Mouse (Mus musculus): ENCODE measurements around the gene Mark1. TPM values are rescaled to one million over a fixed set of nuclear protein-coding genes. Genes with fewer than 3 reads are reported as not detected.

Mark1 gene
- polyA plus RNA-seq, 1 experiment from 2014 or later, result 1.6 TPM

- no peak for TF ChIP-seq CTCF (IDR thresholded peaks at IDR 0.05; ENCODE audit: low read depth)
- no peak overlapping the region for H3K4me3 ChIP-seq (ENCODE audit: low read depth, low read length)
- H3K4me2 ChIP-seq (replicated peaks; ENCODE audit: low read depth), result no peak overlapping the region
- ATAC-seq, result no peak
- H3K27me3 ChIP-seq (replicated peaks; ENCODE audit: control insufficient read depth, insufficient read depth, low read length), result no peaks in the 10 kb centered on the region
- no peak overlapping the region for H3K27ac ChIP-seq (ENCODE audit: low read depth, low read length)
- H3K4me1 ChIP-seq (replicated peaks; ENCODE audit: control insufficient read depth, insufficient read depth, low read length), result no peaks in the 10 kb centered on the region
- no peaks in the 10 kb centered on the region for H3K36me3 ChIP-seq (ENCODE audit: control insufficient read depth, insufficient read depth)
- H3K9ac ChIP-seq (ENCODE audit: low read depth, low read length), result no peak overlapping the region
- WGBS, result 85% methylated on average over 11 of the region's 11 CpGs
- no peaks in the 10 kb centered on the region for H3K9me3 ChIP-seq (ENCODE audit: control insufficient read depth)
Measured at GRCm38 (mm10) chr1:184951057-184951456, 48.3 kb downstream of the Mark1 start.

GRCm38 (mm10) chr1:184938106-184938505 lies 61.3 kb downstream of the Mark1 start:
- Histone ChIP-seq H3K4me1 (replicated peaks; ENCODE audit: control insufficient read depth, insufficient read depth, low read length) (no peaks in the 10 kb centered on the region), H3K4me2 (replicated peaks; ENCODE audit: low read depth) (no peak overlapping the region), H3K9ac (ENCODE audit: low read depth, low read length) (no peak overlapping the region), H3K9me3 (ENCODE audit: control insufficient read depth) (no peaks in the 10 kb centered on the region), H3K4me3 (ENCODE audit: low read depth, low read length) (no peak overlapping the region), H3K36me3 (ENCODE audit: control insufficient read depth, insufficient read depth) (no peaks in the 10 kb centered on the region), H3K27ac (ENCODE audit: low read depth, low read length) (no peak overlapping the region; the same call in 1 of the 2 replicates), H3K27me3 (replicated peaks; ENCODE audit: control insufficient read depth, insufficient read depth, low read length) (no peaks in the 10 kb centered on the region)
- 72% methylated on average over 4 of the region's 4 CpGs for WGBS
- TF ChIP-seq CTCF (IDR thresholded peaks at IDR 0.05; ENCODE audit: low read depth), result no peak
- no peak for ATAC-seq

- no peak for TF ChIP-seq CTCF (IDR thresholded peaks at IDR 0.05; ENCODE audit: low read depth)
- Histone ChIP-seq H3K27me3 (replicated peaks; ENCODE audit: control insufficient read depth, insufficient read depth, low read length) (no peaks in the 10 kb centered on the region), H3K4me1 (replicated peaks; ENCODE audit: control insufficient read depth, insufficient read depth, low read length) (no peaks in the 10 kb centered on the region), H3K27ac (ENCODE audit: low read depth, low read length) (no peak overlapping the region), H3K4me2 (replicated peaks; ENCODE audit: low read depth) (no peak overlapping the region), H3K9ac (ENCODE audit: low read depth, low read length) (no peak overlapping the region), H3K4me3 (ENCODE audit: low read depth, low read length) (no peak overlapping the region), H3K36me3 (ENCODE audit: control insufficient read depth, insufficient read depth) (no peaks in the 10 kb centered on the region), H3K9me3 (ENCODE audit: control insufficient read depth) (no peaks in the 10 kb centered on the region)
- no peak for ATAC-seq
- 57% methylated on average over 5 of the region's 5 CpGs for WGBS
Measured at GRCm38 (mm10) chr1:184935980-184936379, 63.4 kb downstream of the Mark1 start.

GRCm38 (mm10) chr1:184935490-184935889 lies 63.9 kb downstream of the Mark1 start:
- H3K4me2 ChIP-seq (replicated peaks; ENCODE audit: low read depth), result no peak overlapping the region
- no peak for TF ChIP-seq CTCF (IDR thresholded peaks at IDR 0.05; ENCODE audit: low read depth)
- H3K36me3 ChIP-seq (ENCODE audit: control insufficient read depth, insufficient read depth), result no peaks in the 10 kb centered on the region
- WGBS, result 39% methylated on average over 6 of the region's 6 CpGs
- H3K9ac ChIP-seq (ENCODE audit: low read depth, low read length), result no peak overlapping the region; the same call in 1 of the 2 replicates
- H3K4me1 ChIP-seq (replicated peaks; ENCODE audit: control insufficient read depth, insufficient read depth, low read length), result no peaks in the 10 kb centered on the region
- no peaks in the 10 kb centered on the region for H3K27me3 ChIP-seq (replicated peaks; ENCODE audit: control insufficient read depth, insufficient read depth, low read length)
- no peak overlapping the region for H3K27ac ChIP-seq (ENCODE audit: low read depth, low read length)
- no peak for ATAC-seq
- no peaks in the 10 kb centered on the region for H3K9me3 ChIP-seq (ENCODE audit: control insufficient read depth)
- no peak overlapping the region for H3K4me3 ChIP-seq (ENCODE audit: low read depth, low read length)

- H3K27ac ChIP-seq (ENCODE audit: low read depth, low read length), result no peak overlapping the region
- H3K4me1 ChIP-seq (replicated peaks; ENCODE audit: control insufficient read depth, insufficient read depth, low read length), result no peaks in the 10 kb centered on the region
- no peak for TF ChIP-seq CTCF (IDR thresholded peaks at IDR 0.05; ENCODE audit: low read depth)
- no peaks in the 10 kb centered on the region for H3K27me3 ChIP-seq (replicated peaks; ENCODE audit: control insufficient read depth, insufficient read depth, low read length)
- no peaks in the 10 kb centered on the region for H3K36me3 ChIP-seq (ENCODE audit: control insufficient read depth, insufficient read depth)
- 83% methylated on average over 6 of the region's 6 CpGs for WGBS
- no peak overlapping the region for H3K9ac ChIP-seq (ENCODE audit: low read depth, low read length)
- no peak for ATAC-seq
- no peaks in the 10 kb centered on the region for H3K9me3 ChIP-seq (ENCODE audit: control insufficient read depth)
- H3K4me3 ChIP-seq (ENCODE audit: low read depth, low read length), result no peak overlapping the region
- no peak overlapping the region for H3K4me2 ChIP-seq (replicated peaks; ENCODE audit: low read depth)
Measured at GRCm38 (mm10) chr1:184931097-184931496, 68.3 kb downstream of the Mark1 start.

- Histone ChIP-seq H3K27ac (ENCODE audit: low read depth, low read length) (no peak overlapping the region), H3K4me1 (replicated peaks; ENCODE audit: control insufficient read depth, insufficient read depth, low read length) (no peaks in the 10 kb centered on the region), H3K4me2 (replicated peaks; ENCODE audit: low read depth) (no peak overlapping the region), H3K4me3 (ENCODE audit: low read depth, low read length) (no peak overlapping the region), H3K9me3 (ENCODE audit: control insufficient read depth) (no peaks in the 10 kb centered on the region), H3K27me3 (replicated peaks; ENCODE audit: control insufficient read depth, insufficient read depth, low read length) (no peaks in the 10 kb centered on the region), H3K9ac (ENCODE audit: low read depth, low read length) (no peak overlapping the region), H3K36me3 (ENCODE audit: control insufficient read depth, insufficient read depth) (no peaks in the 10 kb centered on the region)
- TF ChIP-seq CTCF (IDR thresholded peaks at IDR 0.05; ENCODE audit: low read depth), result no peak
- ATAC-seq, result no peak
- 85% methylated on average over 1 of the region's 1 CpGs for WGBS
Measured at GRCm38 (mm10) chr1:184928382-184928781, 71.0 kb downstream of the Mark1 start.

GRCm38 (mm10) chr1:184927911-184928310 lies 71.5 kb downstream of the Mark1 start:
- Histone ChIP-seq H3K4me2 (replicated peaks; ENCODE audit: low read depth) (no peak overlapping the region), H3K4me3 (ENCODE audit: low read depth, low read length) (no peak overlapping the region), H3K27me3 (replicated peaks; ENCODE audit: control insufficient read depth, insufficient read depth, low read length) (no peaks in the 10 kb centered on the region), H3K9ac (ENCODE audit: low read depth, low read length) (no peak overlapping the region), H3K36me3 (ENCODE audit: control insufficient read depth, insufficient read depth) (no peaks in the 10 kb centered on the region), H3K4me1 (replicated peaks; ENCODE audit: control insufficient read depth, insufficient read depth, low read length) (no peaks in the 10 kb centered on the region), H3K27ac (ENCODE audit: low read depth, low read length) (no peak overlapping the region), H3K9me3 (ENCODE audit: control insufficient read depth) (no peaks in the 10 kb centered on the region)
- 83% methylated on average over 1 of the region's 1 CpGs for WGBS
- no peak for TF ChIP-seq CTCF (IDR thresholded peaks at IDR 0.05; ENCODE audit: low read depth)
- no peak for ATAC-seq
